Mouse (Mus musculus): Measurements from ENCODE around the gene Phldb3. TPM values are rescaled to one million over a fixed set of nuclear protein-coding genes. Genes with fewer than 3 reads are reported as not detected.

Phldb3 gene
- under 1 TPM; 0.17 to 0.63 TPM for total RNA-seq (2021)
- long read RNA-seq: 0 reads

GRCm38 (mm10) chr7:24610144-24610878 lies at the start of gene Phldb3:
Gene Phldb3 (plus strand): TSS chr7:24610763.
- DNase-seq (ENCODE audit: low spot score in 2 of 2): no peak

DNA sequence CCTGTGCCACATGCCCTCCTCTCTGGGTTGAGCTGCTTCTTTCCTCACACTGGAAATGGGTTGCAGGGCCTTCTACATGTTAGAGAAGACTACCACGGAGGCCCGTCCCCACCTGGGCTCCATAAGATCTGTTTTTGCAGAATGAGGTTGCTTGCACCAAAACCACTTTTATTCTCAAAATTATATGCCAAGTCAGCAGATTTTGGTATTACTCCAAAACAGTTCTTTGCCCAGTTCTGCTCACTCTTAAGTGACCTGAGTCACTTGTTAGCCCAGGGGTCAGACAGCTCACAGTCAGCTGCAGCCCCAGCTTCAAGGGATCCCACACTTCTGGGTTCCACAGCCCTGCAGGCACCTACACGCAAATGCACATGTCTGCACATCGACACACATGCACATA lies 49.1 kb upstream of the Phldb3 start:
- no peak for DNase-seq (ENCODE audit: low spot score in 2 of 2)

DNA sequence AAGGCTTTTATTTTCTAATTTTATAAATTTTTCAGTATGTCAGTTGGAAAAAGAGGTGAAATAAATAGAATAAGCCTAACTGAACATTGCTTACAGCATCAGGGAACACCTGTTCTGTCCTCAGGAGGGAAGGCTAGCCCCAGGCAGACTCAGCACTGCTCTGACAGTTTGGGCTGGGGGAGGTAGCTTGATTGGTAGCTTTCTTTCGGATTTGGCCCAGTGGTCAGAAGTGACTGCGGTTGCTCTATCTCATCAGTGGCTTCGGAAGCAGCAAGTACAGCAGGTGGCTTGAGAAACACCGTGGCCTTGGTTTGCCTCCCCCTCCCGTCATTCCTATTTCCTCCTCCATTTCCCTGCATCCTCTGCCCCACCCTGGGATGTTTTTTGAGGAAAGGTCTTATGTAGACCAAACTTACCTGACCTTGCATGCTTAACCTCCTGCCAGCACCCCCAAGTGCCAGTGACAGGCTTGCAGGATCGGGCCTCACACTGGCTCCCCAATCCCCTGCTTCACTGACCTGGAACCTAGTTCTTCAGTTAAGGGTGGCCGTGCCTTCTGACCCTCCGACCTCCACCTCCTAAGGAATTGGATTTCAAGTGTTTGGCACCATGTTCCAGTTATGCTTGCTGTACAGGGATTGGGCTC lies 47.2 kb upstream of the Phldb3 start:
- no peak for DNase-seq (ENCODE audit: low spot score in 2 of 2)

DNA sequence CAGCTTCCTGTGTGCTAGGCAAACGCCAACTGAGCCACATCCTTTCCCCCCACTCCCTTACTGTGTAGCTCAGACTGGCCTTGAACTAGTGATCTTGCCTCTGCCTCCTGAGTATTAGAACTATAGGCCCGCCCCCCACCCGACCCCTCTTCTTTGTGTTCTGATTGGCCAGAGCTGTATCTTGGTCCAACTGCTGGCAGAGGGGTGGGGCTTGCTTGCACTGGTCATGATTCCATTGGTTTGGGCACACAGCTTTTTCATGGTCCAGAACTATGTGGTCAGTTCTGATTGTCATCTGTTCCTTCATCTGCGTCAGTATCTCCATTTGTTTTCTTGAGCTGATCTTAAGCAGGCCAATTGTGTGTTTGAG lies 46.7 kb upstream of the Phldb3 start:
- DNase-seq (ENCODE audit: low spot score in 2 of 2): no peak

DNA sequence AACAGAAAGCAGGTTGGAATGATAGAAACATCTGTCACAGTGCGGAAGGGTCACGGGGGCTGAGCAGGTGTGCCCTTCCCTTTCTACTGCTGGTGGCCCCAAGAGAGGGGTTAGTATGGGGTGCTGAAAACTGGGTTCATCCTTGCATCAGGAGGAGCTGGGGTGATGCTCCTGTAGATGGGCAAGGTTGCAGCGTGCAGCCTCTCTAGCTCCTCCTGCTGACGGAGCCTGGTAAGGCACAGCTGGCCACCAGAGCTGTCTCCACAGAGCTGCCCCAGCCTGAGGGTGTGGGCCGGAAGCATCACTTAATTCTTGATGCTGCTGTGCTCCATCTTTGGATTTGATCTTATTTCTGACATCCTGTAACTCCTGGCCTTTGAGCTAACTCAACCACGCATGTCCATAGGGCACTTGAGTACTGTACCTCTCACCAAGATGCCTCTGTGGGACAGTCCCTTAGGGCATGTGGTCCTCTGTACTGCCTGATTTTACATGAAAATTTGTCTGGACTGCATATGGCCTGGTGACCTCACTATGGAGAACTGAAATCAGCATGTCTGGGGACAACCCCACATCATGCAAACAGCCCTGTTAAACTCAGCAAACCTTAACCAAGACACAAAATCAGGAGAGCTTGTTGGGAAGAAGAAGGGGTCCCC lies 45.8 kb upstream of the Phldb3 start:
- peak in 1 of 2 experiments; percentile 72 for DNase-seq (ENCODE audit: low spot score in 2 of 2)

GRCm38 (mm10) chr7:24565627-24566026 lies 44.9 kb upstream of the Phldb3 start:
- no peak for DNase-seq (ENCODE audit: low spot score in 2 of 2)

- DNase-seq (ENCODE audit: low spot score in 2 of 2): no peak
These were observed 44.4 kb upstream of the Phldb3 start for GRCm38 (mm10) chr7:24566206-24566605.

- no peak for DNase-seq (ENCODE audit: low spot score in 2 of 2)
These were observed 42.1 kb upstream of the Phldb3 start for GRCm38 (mm10) chr7:24568512-24568911.

GRCm38 (mm10) chr7:24571071-24571470 lies 39.5 kb upstream of the Phldb3 start:
- no peak for DNase-seq (ENCODE audit: low spot score in 2 of 2)

DNA sequence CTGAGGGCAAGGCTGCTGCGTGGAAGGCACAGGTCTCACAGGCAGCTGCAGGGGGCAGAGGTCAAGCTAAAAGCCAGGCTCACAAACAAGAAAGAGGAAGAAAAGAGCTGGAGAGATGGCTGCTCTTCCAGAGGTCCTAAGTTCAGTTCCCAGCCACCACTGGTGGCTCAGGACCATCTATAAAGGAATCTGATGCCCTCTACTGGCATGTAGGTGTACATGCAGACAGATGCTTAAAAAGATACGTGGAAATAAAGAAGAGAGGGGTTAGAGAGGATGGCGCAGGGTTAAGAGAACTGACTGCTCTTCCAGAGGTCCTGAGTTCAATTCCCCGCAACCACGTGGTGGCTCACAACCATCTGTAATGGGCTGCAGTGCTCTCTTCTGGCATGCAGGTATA lies 38.1 kb upstream of the Phldb3 start:
- no peak for DNase-seq (ENCODE audit: low spot score in 2 of 2)

GRCm38 (mm10) chr7:24574224-24574796 lies 36.3 kb upstream of the Phldb3 start:
- no peak for DNase-seq (ENCODE audit: low spot score in 2 of 2)

GRCm38 (mm10) chr7:24577811-24578210 lies 32.8 kb upstream of the Phldb3 start:
- DNase-seq (ENCODE audit: low spot score in 2 of 2): no peak

- no peak for DNase-seq (ENCODE audit: low spot score in 2 of 2)
These were observed 25.7 kb upstream of the Phldb3 start for GRCm38 (mm10) chr7:24584876-24585275.

GRCm38 (mm10) chr7:24585995-24586394 lies 24.6 kb upstream of the Phldb3 start:
- no peak for DNase-seq (ENCODE audit: low spot score in 2 of 2)

DNA sequence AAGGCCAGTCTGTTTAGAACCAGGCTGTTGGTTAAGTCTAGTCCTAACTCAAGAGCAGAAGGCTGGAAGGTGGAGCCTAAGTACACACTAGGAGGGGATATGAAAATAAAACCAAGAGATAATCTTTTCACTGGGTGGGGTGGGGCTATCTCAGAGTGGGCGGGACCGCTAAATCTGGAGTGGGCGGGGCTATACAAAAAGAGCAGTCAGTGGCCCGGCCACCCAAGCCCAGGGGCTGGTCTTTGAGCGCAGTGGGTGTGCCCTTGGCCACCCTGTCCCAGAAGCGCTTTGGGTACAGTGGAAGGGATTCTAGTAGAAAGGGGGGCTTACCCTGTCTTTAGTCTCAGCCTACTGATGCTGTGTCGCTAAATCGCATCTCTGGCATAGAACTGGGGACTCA lies 23.7 kb upstream of the Phldb3 start:
- no peak for DNase-seq (ENCODE audit: low spot score in 2 of 2)

DNA sequence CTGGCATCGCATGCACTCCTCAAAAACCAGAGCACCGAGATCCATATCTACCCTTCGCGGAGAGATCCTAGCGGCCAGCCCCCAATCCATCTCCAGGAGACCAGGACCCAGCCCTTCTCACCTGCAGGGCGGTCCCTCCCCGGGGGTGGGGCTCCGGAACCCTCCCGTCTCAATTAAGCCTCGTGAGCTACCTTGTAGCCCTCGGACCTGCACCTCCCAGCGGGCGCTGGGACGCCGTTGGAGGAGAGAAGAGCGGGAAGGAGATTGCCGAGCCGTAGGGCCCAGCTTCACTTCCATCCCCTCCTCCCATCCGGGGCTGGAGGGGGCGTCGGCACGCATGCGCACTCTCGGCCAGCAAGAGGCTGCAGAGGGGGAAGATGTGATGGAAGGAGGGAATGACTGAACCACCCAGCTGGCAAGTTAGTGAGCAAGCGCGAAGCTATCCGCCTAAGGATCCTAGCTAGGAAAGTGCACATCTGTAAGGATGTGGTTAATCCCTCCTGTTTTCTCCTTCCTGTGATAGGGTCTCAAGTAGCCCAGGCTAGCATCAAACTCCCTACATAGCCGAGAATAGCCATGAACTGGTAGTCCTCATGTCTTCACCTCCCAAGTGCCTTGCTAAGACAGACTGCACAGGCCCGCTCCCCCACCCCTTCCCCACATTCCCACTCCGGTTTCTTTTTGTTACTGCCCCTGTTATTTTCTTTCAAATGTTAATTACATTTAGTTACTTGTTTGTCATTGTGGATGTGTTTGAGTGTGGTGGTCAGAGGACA lies 23.0 kb upstream of the Phldb3 start, which contains the start of the genes Ethe1 and Zfp575:
TSS of gene Ethe1 (plus strand) at position 214 of the 776 bp plus-strand sequence.
TSS of gene Zfp575 (minus strand) at position 312 of the 776 bp plus-strand sequence.
- peak; percentile 86 to 87 for DNase-seq (ENCODE audit: low spot score in 2 of 2)

- no peak for DNase-seq (ENCODE audit: low spot score in 2 of 2)
These were observed 22.2 kb upstream of the Phldb3 start for GRCm38 (mm10) chr7:24588336-24588735.

GRCm38 (mm10) chr7:24591735-24592134 lies 18.8 kb upstream of the Phldb3 start:
- no peak for DNase-seq (ENCODE audit: low spot score in 2 of 2)

GRCm38 (mm10) chr7:24592163-24592562 lies 18.4 kb upstream of the Phldb3 start:
- no peak for DNase-seq (ENCODE audit: low spot score in 2 of 2)

DNA sequence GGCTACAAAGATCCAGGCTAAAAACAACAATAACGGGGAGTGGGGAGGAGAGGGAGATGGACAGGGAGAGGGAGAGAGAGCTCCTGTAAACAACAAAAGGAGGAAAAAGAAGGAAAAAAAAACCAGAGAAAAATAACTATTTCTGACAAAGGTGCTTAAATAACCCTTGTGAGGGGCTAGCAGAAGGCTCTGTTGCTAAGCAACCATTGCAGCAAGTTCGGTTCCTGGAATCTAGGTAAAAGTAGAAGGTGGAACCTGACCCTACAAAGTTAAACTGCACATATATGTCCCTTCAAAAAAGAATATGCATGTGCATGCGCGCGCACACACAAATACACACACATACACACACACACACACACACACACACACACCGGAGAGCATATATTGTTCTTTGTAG lies 17.8 kb upstream of the Phldb3 start:
- DNase-seq (ENCODE audit: low spot score in 2 of 2): no peak
